Mouse (Mus musculus) left cerebral cortex, postnatal 4 days (tissue): ENCODE data around the gene Atp8a1. TPM values are rescaled to one million over a fixed set of nuclear protein-coding genes. Genes with fewer than 3 reads are reported as not detected.
A peak's percentile ranks its signal among the peaks of the same experiment; 100 is the strongest.

Experiments used
- DNase-seq: peaks from one replicate; pipeline ENCODE4 v3.0.0-alpha.2; 2022
- intact Hi-C: fragments of 180-260 bp; cut with DNase I; formaldehyde crosslinking; loops from one replicate; pipeline ENCODE4 v1.15.1; 2025
- total RNA-seq, 2 experiments: library from RNA; stranded (reverse); gene quantifications; 2 replicates each; pipeline ENCODE4 v1.2.3; 2021

Atp8a1 gene
- total RNA-seq, 2 experiments from 2014 or later: 163 to 172 TPM

DNA sequence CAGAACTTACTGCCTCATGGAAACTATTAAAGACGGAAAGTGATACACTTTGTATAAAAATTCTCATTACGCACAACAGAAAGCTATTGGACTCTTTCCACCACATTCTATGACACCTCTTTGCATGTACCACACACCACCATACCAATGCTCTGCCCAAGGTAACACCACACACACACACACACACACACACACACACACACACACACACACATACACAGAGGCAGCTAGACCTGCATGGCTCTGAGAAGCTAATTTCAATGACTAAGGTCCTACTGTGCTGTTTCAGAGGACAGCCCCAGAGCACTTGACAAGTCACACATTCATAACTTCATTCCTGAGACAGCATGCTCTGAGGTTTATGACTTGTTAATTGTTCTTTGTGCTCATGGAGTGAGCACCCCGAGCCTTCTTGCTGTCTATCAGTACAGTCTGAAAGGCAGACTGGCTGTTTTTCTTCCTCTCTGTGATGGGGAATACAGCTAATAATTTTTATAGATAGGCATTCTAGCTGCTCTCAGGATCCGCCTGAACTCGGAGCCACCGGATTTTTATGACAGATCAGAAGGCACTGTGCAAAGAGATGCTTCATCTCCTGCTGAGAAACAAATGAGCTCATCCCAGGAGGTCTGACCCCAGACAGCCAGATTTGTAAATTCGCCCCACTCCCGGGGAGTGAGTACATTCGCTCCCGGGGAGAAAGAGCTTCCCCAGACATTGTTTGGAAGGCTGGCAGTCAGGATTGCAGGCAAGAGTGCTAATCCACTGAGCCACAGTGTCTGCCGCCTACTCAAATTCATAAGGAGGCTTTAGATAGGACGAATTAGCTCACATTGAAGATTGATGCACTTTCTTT lies 150.3 kb downstream of the Atp8a1 start:
- DNase-seq: no peak
- intact Hi-C loops: no loop called here

DNA sequence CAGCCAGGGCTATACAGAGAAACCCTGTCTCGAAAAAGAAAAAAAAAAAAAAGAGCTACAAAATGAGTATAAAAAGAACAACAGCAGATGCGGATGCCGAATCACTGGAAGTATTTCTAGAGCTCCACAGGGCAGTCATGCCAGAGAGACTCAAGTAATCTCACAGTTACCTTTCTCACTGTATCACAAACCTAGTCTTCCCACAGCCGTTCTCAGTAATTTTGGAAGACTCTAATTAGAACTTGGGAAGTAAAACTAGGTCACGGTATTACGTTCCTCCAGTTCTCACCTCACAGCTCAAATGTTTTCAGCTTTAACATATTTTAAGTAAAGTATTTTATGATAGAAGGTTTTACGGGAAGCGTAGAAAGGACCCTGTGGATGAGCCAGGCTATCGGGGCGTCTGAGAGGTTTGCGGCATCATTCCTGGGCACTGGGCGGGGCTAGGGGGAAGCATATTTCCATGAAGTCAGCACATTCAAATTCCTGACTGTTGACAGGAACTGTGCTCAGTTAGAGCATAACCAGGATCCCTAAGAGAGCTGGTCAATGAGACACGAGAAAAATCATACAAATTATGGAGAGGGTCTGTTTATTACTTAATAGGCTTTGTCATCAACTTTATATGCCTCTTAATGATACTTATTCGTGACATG lies 152.1 kb downstream of the Atp8a1 start:
- intact Hi-C loops: no loop called here
- DNase-seq: no peak

DNA sequence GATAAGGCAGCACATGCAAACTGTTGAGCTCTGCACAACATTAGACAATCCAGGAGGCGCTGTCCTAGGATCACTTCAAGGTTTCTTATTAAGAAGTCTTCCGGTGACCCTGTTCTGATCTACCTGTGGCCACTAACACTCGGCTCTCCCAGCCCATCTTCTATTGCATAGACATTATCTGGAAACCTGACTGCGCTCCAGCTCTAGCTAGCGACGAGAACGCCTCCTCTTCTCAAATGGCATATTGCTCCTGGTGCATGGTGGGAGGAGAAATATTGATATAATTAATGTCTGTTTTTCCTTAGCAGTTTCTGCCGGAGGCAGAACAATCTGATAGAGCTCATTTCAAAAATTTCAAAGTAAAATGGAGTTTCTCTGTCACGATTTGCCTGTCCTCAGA lies 156.9 kb downstream of the Atp8a1 start:
- intact Hi-C loops: no loop called here
- no peak for DNase-seq

DNA sequence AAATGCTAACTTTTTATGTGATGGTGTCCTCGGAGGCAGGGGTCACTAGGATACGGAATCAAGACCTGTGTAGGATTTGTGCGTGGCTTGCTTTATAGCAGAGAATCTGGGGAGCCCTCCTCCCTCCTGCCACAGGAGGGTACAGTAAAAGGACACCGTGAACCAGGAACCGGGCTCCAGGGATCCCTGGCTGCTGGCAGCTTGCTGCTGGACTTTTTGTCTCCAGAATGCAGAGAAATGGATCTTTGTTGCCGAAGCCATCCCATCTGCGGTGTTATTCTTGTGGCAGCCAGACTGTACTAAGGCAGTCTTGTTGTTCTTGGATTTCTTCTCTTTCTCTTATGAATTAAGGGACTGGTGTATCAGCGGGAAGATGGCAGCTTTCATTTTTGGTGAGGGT lies 159.2 kb downstream of the Atp8a1 start:
- intact Hi-C loops: no loop called here
- no peak for DNase-seq

DNA sequence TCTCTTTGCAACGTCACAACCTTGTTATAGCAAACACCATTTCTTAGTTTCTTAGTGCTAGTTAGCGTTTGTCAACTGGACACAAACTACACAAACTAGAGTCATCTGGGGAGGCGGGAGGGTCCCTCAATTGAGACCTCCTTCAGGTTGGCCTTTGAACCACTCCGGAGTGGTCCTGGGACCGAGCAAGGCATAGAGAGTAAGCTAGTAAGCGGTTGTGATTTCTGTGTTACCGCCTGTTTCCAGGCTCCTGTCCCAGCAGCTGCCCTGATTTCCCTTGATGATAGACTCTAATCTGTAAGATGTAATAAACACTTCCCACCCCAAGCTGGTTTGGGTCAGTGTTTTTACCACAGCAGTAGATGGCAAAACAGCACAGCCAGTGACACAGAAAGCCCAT lies 161.3 kb downstream of the Atp8a1 start:
- DNase-seq: no peak
- intact Hi-C loops: no loop called here

DNA sequence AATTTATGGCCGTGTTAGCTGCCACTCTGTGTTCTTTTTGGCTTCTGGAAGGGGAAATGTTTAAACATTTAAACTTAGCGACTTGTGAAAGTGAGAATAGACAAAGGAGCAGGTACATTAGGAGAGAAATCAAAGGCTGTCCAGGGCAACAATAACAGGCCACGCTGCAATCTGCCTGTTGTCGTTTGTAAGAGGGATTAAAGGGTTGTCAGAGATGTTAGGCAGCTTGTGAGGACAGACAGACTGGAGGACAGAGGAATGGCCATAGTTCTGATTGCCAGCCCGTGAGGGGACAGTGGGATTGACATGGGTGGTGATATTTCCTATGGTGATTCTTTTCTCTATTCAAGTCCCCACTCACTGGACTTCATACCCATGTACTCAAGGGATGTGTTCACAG lies 161.8 kb downstream of the Atp8a1 start:
- DNase-seq: no peak
- intact Hi-C loops: no loop called here

DNA sequence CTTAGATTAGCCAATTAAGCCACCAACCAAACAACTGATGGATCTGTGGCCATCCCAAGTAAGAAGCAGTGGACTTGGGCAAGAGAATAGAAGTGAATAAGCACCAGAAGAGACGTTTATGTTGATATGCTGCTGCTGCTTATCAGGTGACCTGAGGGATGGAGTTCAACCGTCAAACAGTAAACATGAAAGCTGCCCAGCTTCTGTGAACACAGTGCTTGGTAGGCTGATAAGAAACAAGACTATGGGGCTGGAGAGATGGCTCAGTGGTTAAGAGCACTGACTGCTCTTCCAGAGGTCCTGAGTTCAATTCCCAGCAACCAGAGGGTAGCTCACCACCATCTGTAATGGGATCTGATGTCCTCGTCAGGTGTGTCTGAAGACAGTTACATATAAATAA lies 168.4 kb downstream of the Atp8a1 start:
- intact Hi-C loops: no loop called here
- DNase-seq: no peak

DNA sequence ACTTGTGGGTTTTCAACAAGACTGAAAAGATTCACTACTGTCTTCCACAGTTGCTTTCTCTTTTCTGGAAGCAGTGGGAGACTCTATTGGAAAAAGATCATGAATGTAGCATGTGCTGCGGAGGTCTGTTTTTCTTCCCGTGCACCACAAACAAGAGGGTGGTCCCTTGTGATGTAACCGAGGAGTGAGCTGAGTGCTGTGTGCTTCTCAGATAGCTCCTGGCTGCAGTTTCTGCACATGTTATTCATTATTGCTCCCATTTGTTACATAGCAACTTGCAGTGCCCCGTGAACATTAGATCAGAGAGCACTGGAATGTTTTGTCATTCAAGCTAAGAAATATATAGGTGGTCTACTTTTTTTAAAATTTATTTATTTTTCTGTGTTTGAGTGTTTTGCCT lies 174.2 kb downstream of the Atp8a1 start:
- intact Hi-C loops: no loop called here
- DNase-seq: no peak

DNA sequence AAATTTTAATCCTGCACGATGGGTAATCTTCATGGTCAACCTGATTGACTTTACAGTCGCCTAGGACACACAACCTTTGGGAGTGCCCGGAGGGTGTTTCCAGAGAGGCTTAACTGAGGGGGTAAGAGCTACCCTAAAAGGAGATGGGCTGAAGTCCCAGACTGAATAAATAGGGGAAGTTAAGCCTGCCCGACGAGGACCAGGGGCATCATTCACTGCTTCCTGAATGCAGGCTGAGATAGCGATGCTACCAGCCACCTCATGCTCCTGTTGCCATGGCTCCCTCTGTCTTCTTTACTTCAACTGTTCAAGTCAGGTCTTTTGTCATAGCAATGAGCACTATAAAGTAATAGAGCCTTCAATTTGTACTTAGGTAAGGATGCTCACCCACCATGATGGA lies 177.1 kb downstream of the Atp8a1 start:
- intact Hi-C loops: no loop called here
- no peak for DNase-seq

DNA sequence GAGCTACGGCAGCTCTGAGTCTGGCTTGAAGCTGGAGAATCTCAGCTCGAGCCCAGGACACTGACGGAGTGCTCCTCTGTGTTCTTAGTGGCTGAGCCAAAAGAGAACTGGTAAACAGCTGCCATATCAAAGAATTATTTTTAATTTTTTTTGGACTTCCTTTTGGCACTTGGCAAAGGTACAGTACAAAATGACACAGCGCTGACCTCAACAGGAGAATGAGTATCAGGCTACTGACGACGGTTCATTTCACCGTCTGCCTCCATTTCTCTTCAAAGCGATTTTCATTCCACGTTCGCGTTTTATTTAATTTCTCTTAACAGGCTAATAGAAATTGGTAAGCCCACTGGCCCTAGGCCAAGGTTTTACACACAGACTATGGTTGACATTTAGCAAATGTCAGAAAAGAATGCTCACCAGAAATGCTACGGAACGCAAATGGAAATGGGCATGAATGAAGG lies 177.8 kb downstream of the Atp8a1 start:
- intact Hi-C loops: no loop called here
- DNase-seq: no peak

DNA sequence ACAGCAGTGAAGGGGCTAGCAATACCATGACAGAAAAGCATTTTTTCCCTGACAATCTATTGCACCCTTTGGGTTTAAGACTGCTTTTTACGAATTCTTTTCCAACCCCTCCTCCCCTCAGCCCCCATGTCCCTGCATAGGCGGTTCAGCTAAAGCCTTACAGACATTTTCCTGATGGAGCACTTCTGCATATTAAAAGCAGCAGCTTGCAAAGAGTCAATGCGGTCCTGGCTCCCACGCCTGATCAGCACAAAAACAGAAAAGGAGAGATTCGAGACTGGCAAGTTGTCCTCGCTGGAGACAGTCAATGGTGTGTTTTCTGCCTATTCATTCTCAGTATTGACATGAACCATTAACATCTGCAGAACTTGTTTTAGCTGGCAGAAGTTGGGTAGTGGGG lies 184.5 kb downstream of the Atp8a1 start:
- intact Hi-C loops: no loop called here
- DNase-seq: no peak

DNA sequence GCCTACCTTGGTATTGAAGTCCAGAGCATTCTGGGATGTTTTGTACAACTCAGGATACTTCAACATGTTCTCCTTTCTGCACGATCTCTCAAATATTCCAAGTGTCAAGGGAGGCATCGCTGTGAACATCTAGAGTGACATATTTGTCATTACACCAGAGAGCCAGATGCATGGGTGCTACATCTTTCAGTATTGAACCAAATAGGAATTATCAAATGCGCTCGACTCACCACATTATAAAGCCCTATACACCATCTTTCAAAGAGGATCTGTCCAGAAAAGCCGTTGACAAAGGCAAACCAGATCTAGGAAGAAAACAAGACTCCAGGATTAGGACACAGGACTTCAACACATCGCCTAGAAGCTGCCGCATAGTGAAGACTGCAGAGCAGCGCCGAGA lies 187.4 kb downstream of the Atp8a1 start:
- intact Hi-C loops: no loop called here

DNA sequence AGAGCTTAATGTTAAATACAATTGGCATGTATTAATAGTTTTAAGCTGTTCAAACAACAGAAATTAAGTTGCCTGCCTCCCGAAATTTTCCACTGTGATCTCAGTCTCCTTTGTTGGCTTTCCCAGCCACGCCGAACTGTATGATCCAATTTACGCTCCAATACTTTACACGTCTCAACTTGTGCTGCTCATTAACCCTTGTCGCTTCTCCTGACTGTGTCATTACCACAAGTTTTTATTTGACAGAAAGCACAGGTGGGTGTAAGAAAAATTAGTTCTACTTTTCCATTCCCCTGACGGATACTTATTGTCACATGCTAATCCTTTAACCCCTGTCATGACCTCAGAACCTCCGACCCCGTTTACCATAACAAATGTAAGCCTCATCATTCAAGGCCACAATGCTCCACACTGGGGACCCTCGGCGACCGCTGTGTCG lies 190.4 kb downstream of the Atp8a1 start:
- intact Hi-C loops: no loop called here

More for the DNA sequence above, 187.4 kb downstream of the Atp8a1 start:
- DNase-seq: no peak

DNA sequence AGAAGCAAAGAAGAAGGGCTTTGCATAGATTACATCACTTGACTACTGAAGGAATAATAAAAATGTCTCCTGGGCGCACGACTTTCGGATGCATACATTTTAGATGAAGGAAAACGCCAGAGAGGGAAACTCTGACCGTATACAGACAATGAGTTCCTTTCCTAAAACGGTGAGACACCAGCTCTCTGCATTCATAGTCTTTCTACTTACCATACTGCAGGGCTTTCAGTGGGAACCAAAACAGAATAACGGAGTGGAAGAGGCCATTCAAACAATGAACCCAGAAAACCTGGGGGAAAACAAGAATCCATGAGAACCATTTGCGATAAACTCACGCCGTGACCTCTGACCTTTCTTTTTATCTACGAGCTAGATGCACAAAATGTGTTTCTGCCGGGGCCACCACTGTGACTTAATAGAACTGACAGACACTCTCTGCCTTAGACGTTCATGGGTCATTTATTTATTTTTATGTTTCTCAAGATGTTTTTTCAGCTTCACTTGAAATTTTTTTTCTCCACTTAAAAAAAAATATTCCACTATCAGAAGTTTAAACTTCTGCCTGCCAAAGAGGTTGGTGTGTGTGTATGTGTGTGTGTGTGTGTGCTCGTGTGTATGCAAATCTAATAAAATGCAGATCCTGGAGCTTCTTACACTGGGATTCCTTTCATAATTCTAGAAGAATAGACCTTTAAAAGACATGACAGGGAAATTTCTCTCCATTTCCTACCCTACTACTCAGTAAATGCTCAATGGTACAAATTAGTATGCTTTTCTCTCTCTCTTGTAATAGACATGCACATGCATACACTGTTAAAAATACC lies 191.3 kb downstream of the Atp8a1 start:
- intact Hi-C loops: no loop called here
- DNase-seq: no peak

More for the DNA sequence above, 190.4 kb downstream of the Atp8a1 start:
- DNase-seq: no peak

DNA sequence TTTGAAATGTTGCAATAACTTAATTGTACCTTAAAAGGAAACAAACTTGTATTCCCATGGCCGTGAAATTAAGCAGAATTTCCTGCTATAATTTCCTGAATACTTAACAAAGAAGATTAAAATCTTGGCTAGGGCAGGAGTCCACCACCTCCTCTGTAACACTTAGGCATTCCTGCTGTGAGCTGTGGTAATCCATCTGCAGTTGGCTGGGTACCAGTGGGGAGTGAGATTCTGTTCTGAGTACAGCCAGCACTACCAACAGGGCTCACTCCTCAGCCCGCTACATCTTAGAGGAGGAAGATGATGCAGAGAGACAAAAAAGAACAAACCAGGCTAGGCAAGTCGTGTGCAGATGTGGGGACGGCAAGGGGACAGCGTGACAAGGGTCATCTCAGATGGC lies 192.7 kb downstream of the Atp8a1 start:
- DNase-seq: peak; percentile 21

DNA sequence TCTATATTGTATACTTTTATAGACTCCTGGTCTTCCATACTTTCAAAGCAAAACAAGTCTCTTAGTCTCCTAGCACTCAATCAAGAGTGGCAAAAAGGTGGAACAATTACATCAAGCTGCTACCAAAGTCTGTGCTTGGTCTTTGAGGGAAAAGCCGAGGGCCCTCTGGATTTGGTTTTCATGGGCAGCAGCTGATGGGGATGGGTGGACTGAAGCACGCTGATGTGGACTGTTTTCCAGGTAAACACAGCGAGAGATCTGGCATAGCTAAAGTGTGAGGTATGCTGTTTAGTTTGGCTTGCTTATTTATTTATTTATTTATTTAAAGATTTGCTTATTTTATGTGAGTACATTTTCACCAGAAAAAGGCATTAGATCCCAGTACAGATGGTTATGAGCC lies 193.7 kb downstream of the Atp8a1 start:
- intact Hi-C loops: no loop called here
- no peak for DNase-seq

More for the DNA sequence above, 192.7 kb downstream of the Atp8a1 start:
- intact Hi-C loops: no loop called here

DNA sequence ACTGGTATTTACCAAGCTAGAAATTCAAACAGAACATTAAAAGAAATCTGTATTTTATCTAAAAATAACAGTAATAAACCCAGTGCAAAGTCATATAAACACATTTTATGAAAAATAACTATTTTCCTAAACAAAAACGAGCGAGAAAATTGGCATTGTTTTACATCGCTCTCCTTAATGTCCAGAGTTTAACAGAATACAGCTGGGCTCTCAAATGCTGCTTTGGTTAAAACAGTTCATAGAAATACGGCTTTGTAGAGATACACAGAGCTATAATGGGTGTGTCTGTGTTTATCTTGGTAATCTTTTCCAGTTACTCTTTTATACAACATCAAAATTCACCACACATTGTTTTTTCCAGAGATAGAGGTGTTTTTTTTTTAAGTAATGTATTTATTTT lies 194.8 kb downstream of the Atp8a1 start:
- intact Hi-C loops: no loop called here
- DNase-seq: no peak

DNA sequence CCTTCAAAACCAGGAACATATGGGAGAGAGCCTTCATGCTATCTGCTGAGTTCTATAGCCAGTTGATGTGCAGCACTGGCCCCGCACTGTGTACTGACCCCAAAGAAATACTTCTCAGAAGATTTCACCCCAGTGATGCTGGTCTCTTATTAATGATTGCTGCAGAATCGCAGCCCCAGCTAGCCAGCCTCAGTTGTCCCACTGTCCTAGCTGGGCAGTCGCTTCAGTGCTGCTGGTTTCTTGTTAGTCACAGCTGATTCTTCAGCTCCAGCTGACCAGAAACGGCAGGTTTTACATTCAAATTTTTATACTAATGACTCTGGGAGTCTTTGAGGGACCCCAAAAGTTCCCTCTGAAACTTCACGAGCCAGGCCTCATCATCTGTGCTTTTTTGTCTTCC lies 197.2 kb downstream of the Atp8a1 start:
- DNase-seq: no peak
- intact Hi-C loops: no loop called here

DNA sequence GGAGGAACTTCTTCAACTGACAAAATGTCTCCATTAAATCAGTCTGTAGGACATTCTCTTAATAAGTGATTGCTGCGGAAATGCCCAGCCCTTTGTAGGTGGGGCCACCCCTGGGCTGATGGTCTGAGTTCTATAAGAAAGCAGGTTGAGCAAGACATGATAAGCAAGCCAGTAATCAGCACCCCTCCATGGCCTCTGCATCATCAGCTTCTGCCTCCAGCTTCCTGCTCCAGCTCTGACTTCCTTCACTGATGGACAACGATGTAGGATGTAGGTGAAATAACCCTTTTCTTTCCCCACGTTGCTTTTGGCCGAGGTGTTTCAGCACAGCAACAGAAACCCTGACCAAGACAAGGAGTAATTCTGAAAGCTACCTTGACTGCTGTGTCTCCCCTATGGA lies 198.1 kb downstream of the Atp8a1 start:
- no peak for DNase-seq
- intact Hi-C loops: no loop called here

DNA sequence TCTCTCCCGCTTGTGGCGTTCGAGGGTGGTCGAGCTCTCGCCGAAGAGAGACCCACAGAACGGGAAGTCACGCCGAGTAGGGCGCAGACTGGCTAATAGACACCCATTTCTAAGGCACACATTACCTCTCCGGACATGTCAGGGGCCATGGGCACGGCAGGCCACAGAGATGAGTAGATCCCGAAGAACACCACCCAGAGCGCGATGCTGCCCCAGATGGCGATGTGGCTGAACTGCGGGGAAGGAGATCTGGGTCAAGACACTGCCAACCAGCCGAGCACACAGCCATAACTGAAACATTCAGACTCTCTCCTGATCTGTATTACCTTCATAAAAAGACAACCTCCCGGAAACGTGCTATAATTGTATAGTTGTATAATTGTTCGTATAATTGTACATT lies 199.7 kb downstream of the Atp8a1 start:
- intact Hi-C loops: no loop called here
- peak; percentile 23 for DNase-seq

DNA sequence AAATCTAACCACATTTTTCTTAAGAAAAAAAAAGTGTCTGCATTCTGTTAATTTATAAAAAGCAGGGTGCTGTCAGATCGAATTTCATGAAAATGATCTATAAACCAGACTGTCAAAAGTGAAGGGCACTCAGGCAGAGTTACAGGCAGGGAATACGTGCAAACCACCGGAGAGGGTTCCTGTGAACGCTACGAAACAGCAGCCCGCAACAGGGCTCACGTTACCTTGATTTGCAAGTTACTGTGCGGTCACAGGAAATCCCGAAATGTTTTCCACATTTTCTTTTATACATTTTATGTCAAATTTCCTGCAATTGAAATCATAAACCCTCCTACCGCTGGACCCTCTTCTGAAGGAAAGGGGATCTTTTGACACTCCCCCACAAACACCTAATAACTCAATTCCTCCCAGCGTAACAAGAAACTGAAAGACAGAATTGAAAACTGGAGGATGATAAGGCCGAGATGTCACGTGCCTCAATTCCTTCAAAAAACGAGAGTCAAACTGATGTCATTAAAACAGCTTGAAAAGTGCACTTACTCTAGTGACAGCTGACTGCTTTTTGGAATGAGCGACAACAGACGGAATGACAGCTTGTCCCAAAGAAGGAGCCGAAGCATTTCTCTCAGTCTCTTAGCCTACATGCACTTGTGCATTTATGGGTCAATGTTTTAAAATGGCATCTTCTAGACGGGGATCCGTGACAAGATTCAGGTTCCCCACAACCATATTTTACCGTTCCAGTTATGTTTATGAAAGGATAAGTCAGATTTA lies 200.3 kb downstream of the Atp8a1 start:
- no peak for DNase-seq
- intact Hi-C loops: no loop called here
